Mouse (Mus musculus) heart, adult 2 months (tissue): ENCODE data around the gene Adm2. TPM values are rescaled to one million over a fixed set of nuclear protein-coding genes. Genes with fewer than 3 reads are reported as not detected.

Experiments used
- DNase-seq, 2 experiments: peaks; one replicate each; pipeline ENCODE4 v3.0.0; 2021
- H3K27ac ChIP-seq: fragments of 200-600 bp; 2 replicates; pipeline ENCODE4 v1.8.1; 2022
- H3K27me3 ChIP-seq: fragments of 200-500 bp; 2 replicates; pipeline ENCODE4 v1.6.1; 2012; ENCODE audit warnings: mild to moderate bottlenecking, low read length, inconsistent platforms, mixed read lengths; ENCODE audit not compliant: control insufficient read depth, insufficient read depth
- H3K36me3 ChIP-seq: fragments of 200-500 bp; 2 replicates; pipeline ENCODE4 v1.6.1; 2012; ENCODE audit warnings: low read length, inconsistent platforms; ENCODE audit not compliant: control insufficient read depth, insufficient read depth
- H3K4me1 ChIP-seq: fragments of 200-500 bp; 2 replicates; pipeline ENCODE4 v1.6.1; 2011; ENCODE audit warnings: low read length; ENCODE audit not compliant: control insufficient read depth, insufficient read depth
- H3K4me3 ChIP-seq: fragments of 200-600 bp; 2 replicates; pipeline ENCODE4 v1.8.1; 2022
- H3K79me2 ChIP-seq: fragments of 200-500 bp; replicated peaks from 2 replicates; pipeline ENCODE4 v1.6.1; 2012; ENCODE audit warnings: mild to moderate bottlenecking, inconsistent platforms, low read length, moderate library complexity, mixed read lengths; ENCODE audit not compliant: control insufficient read depth, insufficient read depth
- H3K9ac ChIP-seq: fragments of 200-500 bp; 2 replicates; pipeline ENCODE4 v1.6.1; 2012; ENCODE audit warnings: low read depth, mild to moderate bottlenecking, control low read depth, inconsistent platforms, low read length, mixed read lengths
- CTCF ChIP-seq: fragments of 200-600 bp; IDR thresholded peaks from 2 replicates; pipeline ENCODE4 v1.8.1; 2022; ENCODE audit warnings: antibody characterized with exemption, mild to moderate bottlenecking, moderate library complexity
- EP300 ChIP-seq: fragments of 200-500 bp; IDR thresholded peaks from 2 replicates; pipeline ENCODE4 v1.6.1; 2011; ENCODE audit warnings: low read depth, low read length, control low read depth; ENCODE audit not compliant: insufficient read depth
- POLR2A ChIP-seq: fragments of 200-500 bp; IDR thresholded peaks from 2 replicates; pipeline ENCODE4 v1.6.1; 2011; ENCODE audit warnings: mild to moderate bottlenecking, low read depth, low read length, control low read depth; ENCODE audit not compliant: insufficient read depth
- WGBS: fragments of 180-500 bp; shearing (Covaris S2); methylation state at CpG from one replicate; pipeline ENCODE4 v1.1.7; 2018; 5-methylcytosine and 5-hydroxymethylcytosine counted together
- intact Hi-C: fragments of 180-260 bp; cut with DNase I; formaldehyde crosslinking; loops from one replicate; pipeline ENCODE4 v1.15.1; 2025
- microRNA-seq, 2 experiments: library from miRNA; unstranded; fragments of <30 nt; microRNA quantifications; one replicate each; pipeline ENCODE4 v1.2.0; 2021
- polyA plus RNA-seq: library from polyadenylated mRNA; depleted of rRNA; stranded (reverse); fragments of >200 nt; gene quantifications from 2 replicates; pipeline ENCODE4 v1.2.3, GENCODE M21; 2012; rRNA removed
- total RNA-seq, 2 experiments: library from RNA; stranded (reverse); gene quantifications; 2 replicates each; pipeline ENCODE4 v1.2.3; 2021

Gene Adm2
- total and polyA plus RNA-seq, 3 experiments: not detected

DNA sequence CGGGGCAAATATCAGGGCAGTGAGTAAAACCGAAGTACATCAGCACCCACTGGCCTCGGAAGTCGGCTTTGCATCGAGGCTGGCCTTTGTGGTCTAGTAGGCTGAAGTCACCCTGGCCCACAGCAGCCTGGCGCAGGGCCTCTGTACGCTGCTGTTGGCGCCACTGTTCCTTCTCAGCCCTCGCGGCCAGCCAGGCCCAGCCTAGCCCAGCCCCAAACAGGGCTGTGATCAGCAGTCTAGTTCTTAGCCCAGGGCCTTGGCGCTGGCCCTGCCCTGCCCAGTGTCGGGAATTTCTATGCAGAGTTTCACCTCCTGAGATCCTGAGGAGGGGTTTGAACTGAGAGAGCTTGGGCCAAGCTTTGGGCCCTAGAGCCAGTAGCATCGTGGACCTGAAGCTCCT is 49.5 kb downstream of the Adm2 start:
- Histone ChIP-seq H3K27me3 (no peaks in the 10 kb centered on the region), H3K36me3 (no peaks in the 10 kb centered on the region), H3K4me3 (no peak overlapping the region), H3K79me2 (no peaks in the 10 kb centered on the region), H3K27ac (no peak overlapping the region), H3K4me1 (peaks cover 7% of the 10 kb centered on the region), H3K9ac (no peak overlapping the region)
- peak in 1 of 2 experiments; percentile 17 for DNase-seq
- TF ChIP-seq POLR2A (no peak), EP300 (no peak), CTCF (no peak)
- WGBS: 86% methylated on average over 13 of the region's 13 CpGs
- intact Hi-C loops: loop anchor here (2.0 to 10.0 kb wide), 2 partner anchors 17 to 227 kb away; partner anchors contain the start of genes Lmf2, Mapk11, Mapk12 and Ncaph2

DNA sequence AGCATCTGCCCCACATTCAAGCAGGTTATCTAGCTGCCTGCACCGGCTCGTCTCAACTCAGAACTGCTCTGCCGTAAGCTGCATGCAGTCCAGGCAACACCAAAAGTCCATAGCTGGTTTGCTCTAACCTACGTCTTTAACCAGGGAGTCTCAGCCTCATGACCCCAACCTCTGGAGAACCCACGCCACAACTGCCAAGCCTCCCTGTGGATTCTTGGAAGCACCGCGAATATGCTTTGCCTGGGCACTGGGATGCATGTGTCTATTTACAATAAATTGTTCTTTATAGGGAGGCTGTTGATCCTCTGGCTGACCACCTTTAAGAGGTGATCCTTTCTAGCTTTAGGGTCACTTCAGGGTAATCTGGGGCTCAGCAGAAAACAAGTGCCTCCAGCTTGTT is 50.0 kb downstream of the Adm2 start:
- peak overlapping the region; percentile 7; the same call in 1 of the 2 replicates for H3K27ac ChIP-seq
- TF ChIP-seq CTCF (no peak), EP300 (no peak), POLR2A (no peak)
- WGBS: 80% methylated on average over 7 of the region's 7 CpGs
- H3K4me1 ChIP-seq: peaks cover 7% of the 10 kb centered on the region
- H3K79me2 ChIP-seq: no peaks in the 10 kb centered on the region
- DNase-seq: peak in 1 of 2 experiments; percentile 23
- intact Hi-C loops: loop anchor here (2.0 to 10.0 kb wide), 2 partner anchors 18 to 228 kb away; partner anchors contain the start of genes Lmf2, Mapk11, Mapk12 and Ncaph2
- H3K4me3 ChIP-seq: no peak overlapping the region
- peak overlapping the region; percentile 73 for H3K9ac ChIP-seq
- 0 out of 2 replicates have a peak, but pooled peaks cover 1% of the 10 kb centered on the region for H3K27me3 ChIP-seq
- no peaks in the 10 kb centered on the region for H3K36me3 ChIP-seq

GRCm38 (mm10) chr15:89373027-89373761 is 50.7 kb downstream of the Adm2 start:
- TF ChIP-seq CTCF (peak; percentile 78), EP300 (no peak)
- 2% methylated on average over 35 of the region's 35 CpGs for WGBS

GRCm38 (mm10) chr15:89373762-89374248 is 51.3 kb downstream of the Adm2 start, which contains the start of gene Sco2:
Gene Sco2 (minus strand): TSS chr15:89373846.
- peak within 1 kb of the TSS; percentile 63 for H3K4me3 ChIP-seq
- H3K79me2 ChIP-seq: no peaks in the 10 kb centered on the region
- peaks cover 7% of the 10 kb centered on the region for H3K4me1 ChIP-seq
- TF ChIP-seq POLR2A: peak; percentile 85
- TF ChIP-seq EP300: peak; percentile 17; the same call in 1 of the 2 replicates
- TF ChIP-seq CTCF: peak; percentile 93
- under 1% methylated on average over 42 of the region's 42 CpGs for WGBS
- 0 out of 2 replicates have a peak, but pooled peaks cover 2% of the 10 kb centered on the region for H3K27me3 ChIP-seq
- intact Hi-C loops: loop anchor here (2.0 to 10.0 kb wide), 4 partner anchors 19 to 229 kb away; partner anchors contain the start of genes C730034F03Rik, Chkb, Gm44502 and Lmf2
- peak; percentile 92 to 95 for DNase-seq
- H3K9ac ChIP-seq: peak within 1 kb of the TSS; percentile 73
- peak within 1 kb of the TSS; percentile 99 for H3K27ac ChIP-seq
- no peaks in the 10 kb centered on the region for H3K36me3 ChIP-seq

More at GRCm38 (mm10) chr15:89373027-89373761, 50.7 kb downstream of the Adm2 start:
- H3K9ac ChIP-seq: peak overlapping the region; percentile 73
- DNase-seq: peak; percentile 89
- H3K36me3 ChIP-seq: no peaks in the 10 kb centered on the region
- H3K79me2 ChIP-seq: no peaks in the 10 kb centered on the region
- H3K4me1 ChIP-seq: peaks cover 7% of the 10 kb centered on the region
- intact Hi-C loops: loop anchor here (2.0 to 10.0 kb wide), 2 partner anchors 18 to 228 kb away; partner anchors contain the start of genes Lmf2, Mapk11, Mapk12 and Ncaph2
- peak overlapping the region; percentile 99 for H3K27ac ChIP-seq
- H3K4me3 ChIP-seq: peak overlapping the region; percentile 63
- H3K27me3 ChIP-seq: 0 out of 2 replicates have a peak, but pooled peaks cover 2% of the 10 kb centered on the region

Small RNA genes lying within 50 kb of the gene (microRNA-seq; reads per million reads assigned to microRNA genes)
- 0 to 0.39 reads per million in 2 experiments for gene Mir6959

Other genes with a start within 250 kb of the Adm2 start
- 10 to 100 TPM; 48.8 to 51.5 TPM for gene Trabd, start 247.6 kb upstream of the Adm2 start, total RNA-seq
- gene Trabd, start 247.6 kb upstream of the Adm2 start, polyA plus RNA-seq: 38.3 and 47.8 TPM in 2 replicates
- 10 to 100 TPM; 13.6 to 16.5 TPM for gene Selenoo, start 233.6 kb upstream of the Adm2 start, total RNA-seq
- 20.7 and 28.6 TPM in 2 replicates for gene Selenoo, start 233.6 kb upstream of the Adm2 start, polyA plus RNA-seq
- 1 to 10 TPM; 7.3 to 8.7 TPM for gene Tubgcp6, start 199.6 kb upstream of the Adm2 start, total RNA-seq
- 16.2 and 18.7 TPM in 2 replicates for gene Tubgcp6, start 199.6 kb upstream of the Adm2 start, polyA plus RNA-seq
- 1 to 10 TPM; 6.3 to 7.6 TPM for gene Hdac10, start 194.0 kb upstream of the Adm2 start, total RNA-seq
- gene Hdac10, start 194.0 kb upstream of the Adm2 start, polyA plus RNA-seq: 19.5 and 23.1 TPM in 2 replicates
- 10 to 100 TPM; 20.7 to 21.1 TPM for gene Mapk12, start 182.0 kb upstream of the Adm2 start, total RNA-seq
- gene Mapk12, start 182.0 kb upstream of the Adm2 start, polyA plus RNA-seq: 30.5 and 43.2 TPM in 2 replicates
- 1 to 10 TPM; 1.9 to 2.0 TPM for gene Mapk11, start 173.1 kb upstream of the Adm2 start, total RNA-seq
- gene Mapk11, start 173.1 kb upstream of the Adm2 start, polyA plus RNA-seq: 4.7 and 5.2 TPM in 2 replicates
- gene Plxnb2, start 141.9 kb upstream of the Adm2 start, total RNA-seq: 10 to 100 TPM; 75.7 to 93.5 TPM
- 92.3 and 121 TPM in 2 replicates for gene Plxnb2, start 141.9 kb upstream of the Adm2 start, polyA plus RNA-seq
- 1 to 10 TPM; 8.4 to 9.1 TPM for gene Dennd6b, start 126.2 kb upstream of the Adm2 start, total RNA-seq
- gene Dennd6b, start 126.2 kb upstream of the Adm2 start, polyA plus RNA-seq: 24.0 and 27.7 TPM in 2 replicates
- gene Ppp6r2, start 111.2 kb upstream of the Adm2 start, total RNA-seq: 10 to 100 TPM; 66.7 to 79.0 TPM
- 73.2 and 107 TPM in 2 replicates for gene Ppp6r2, start 111.2 kb upstream of the Adm2 start, polyA plus RNA-seq
- 10 to 100 TPM; 61.3 to 63.6 TPM for gene Sbf1, start 7.4 kb upstream of the Adm2 start, total RNA-seq
- gene Sbf1, start 7.4 kb upstream of the Adm2 start, polyA plus RNA-seq: 116 and 150 TPM in 2 replicates
- not detected for gene Miox, start 11.7 kb downstream of the Adm2 start, total RNA-seq
- not detected in 2 replicates for gene Miox, start 11.7 kb downstream of the Adm2 start, polyA plus RNA-seq
- gene Lmf2, start 32.9 kb downstream of the Adm2 start, total RNA-seq: 10 to 100 TPM; 25.7 to 26.1 TPM
- gene Lmf2, start 32.9 kb downstream of the Adm2 start, polyA plus RNA-seq: 32.9 and 33.3 TPM in 2 replicates
- gene Ncaph2, start 33.0 kb downstream of the Adm2 start, total RNA-seq: 10 to 100 TPM; 49.3 to 55.7 TPM
- gene Ncaph2, start 33.0 kb downstream of the Adm2 start, polyA plus RNA-seq: 69.9 and 70.0 TPM in 2 replicates
- 10 to 100 TPM; 25.1 to 29.4 TPM for gene Sco2, start 51.1 kb downstream of the Adm2 start, total RNA-seq
- gene Sco2, start 51.1 kb downstream of the Adm2 start, polyA plus RNA-seq: 35.6 and 40.7 TPM in 2 replicates
- gene Tymp, start 54.3 kb downstream of the Adm2 start, total RNA-seq: under 1 TPM; 0.18 to 0.47 TPM
- 1.1 and 1.8 TPM in 2 replicates for gene Tymp, start 54.3 kb downstream of the Adm2 start, polyA plus RNA-seq
- gene Odf3b, start 56.6 kb downstream of the Adm2 start, total RNA-seq: under 1 TPM; 0.91 to 0.94 TPM
- 3.6 and 9.1 TPM in 2 replicates for gene Odf3b, start 56.6 kb downstream of the Adm2 start, polyA plus RNA-seq
- not detected for gene Klhdc7b, start 62.2 kb downstream of the Adm2 start, total RNA-seq
- gene Klhdc7b, start 62.2 kb downstream of the Adm2 start, polyA plus RNA-seq: not detected in 2 replicates
- not detected for gene Syce3, start 87.8 kb downstream of the Adm2 start, total RNA-seq
- gene Syce3, start 87.8 kb downstream of the Adm2 start, polyA plus RNA-seq: not detected in 2 replicates
- gene Cpt1b, start 103.1 kb downstream of the Adm2 start, total RNA-seq: 100 to 1,000 TPM; 565 to 584 TPM
- 786 and 953 TPM in 2 replicates for gene Cpt1b, start 103.1 kb downstream of the Adm2 start, polyA plus RNA-seq
- 1 to 10 TPM; 1.2 TPM for gene C730034F03Rik, start 106.9 kb downstream of the Adm2 start, total RNA-seq
- gene C730034F03Rik, start 106.9 kb downstream of the Adm2 start, polyA plus RNA-seq: 1.0 and 1.1 TPM in 2 replicates
- gene Gm44502, start 107.0 kb downstream of the Adm2 start, total RNA-seq: 1 to 10 TPM; 5.5 to 9.5 TPM
- gene Gm44502, start 107.0 kb downstream of the Adm2 start, polyA plus RNA-seq: 2.1 and 2.5 TPM in 2 replicates
- gene Chkb, start 107.2 kb downstream of the Adm2 start, total RNA-seq: 10 to 100 TPM; 46.8 to 48.2 TPM
- gene Chkb, start 107.2 kb downstream of the Adm2 start, polyA plus RNA-seq: 81.3 and 91.7 TPM in 2 replicates
- under 1 TPM in 1 of 2 experiments, not detected in 1; 0.16 TPM for gene Mapk8ip2, start 131.2 kb downstream of the Adm2 start, total RNA-seq
- gene Mapk8ip2, start 131.2 kb downstream of the Adm2 start, polyA plus RNA-seq: 0.18 and 0.29 TPM in 2 replicates
- 10 to 100 TPM; 11.1 to 13.5 TPM for gene Arsa, start 154.7 kb downstream of the Adm2 start, total RNA-seq
- gene Arsa, start 154.7 kb downstream of the Adm2 start, polyA plus RNA-seq: 19.5 and 22.1 TPM in 2 replicates
- gene Shank3, start 176.9 kb downstream of the Adm2 start, total RNA-seq: 10 to 100 TPM; 44.3 to 52.2 TPM
- gene Shank3, start 176.9 kb downstream of the Adm2 start, polyA plus RNA-seq: 29.6 and 31.0 TPM in 2 replicates
- gene Acr, start 245.6 kb downstream of the Adm2 start, total RNA-seq: under 1 TPM in 1 of 2 experiments, not detected in 1; 0.57 TPM
- 1.4 and 1.6 TPM in 2 replicates for gene Acr, start 245.6 kb downstream of the Adm2 start, polyA plus RNA-seq